Mouse (Mus musculus): ENCODE measurements around the gene Pcsk2. TPM values are rescaled to one million over a fixed set of nuclear protein-coding genes. Genes with fewer than 3 reads are reported as not detected.

Gene Pcsk2
- total RNA-seq, 1 experiment: 0.27 TPM

- Histone ChIP-seq H3K27ac (ENCODE audit: insufficient read depth, low read depth, low read length, poor library complexity, severe bottlenecking) (no peak overlapping the region), H3K9ac (ENCODE audit: insufficient read depth, low read depth, low read length, poor library complexity, severe bottlenecking) (no peak overlapping the region), H3K36me3 (ENCODE audit: control insufficient read depth, insufficient read depth, low read length, poor library complexity, severe bottlenecking) (no peaks in the 10 kb centered on the region), H3K4me1 (ENCODE audit: control insufficient read depth in 2 of 2, insufficient read depth in 2 of 2, low read length in 2 of 2, poor library complexity in 1 of 2) (0 out of 4 replicates have a peak, but pooled peaks cover 0 to 2% of the 10 kb centered on the region in 2 experiments), H3K9me3 (ENCODE audit: control insufficient read depth, insufficient read depth, low read depth, low read length) (no peaks in the 10 kb centered on the region), H3K4me3 (ENCODE audit: insufficient read depth in 1 of 2, low read depth in 1 of 2, low read length in 2 of 2, poor library complexity in 1 of 2, severe bottlenecking in 1 of 2) (no peak overlapping the region)
- peak; percentile 47 for DNase-seq (ENCODE audit: low read depth, low spot score)
- no peak for TF ChIP-seq ZNF384 (IDR thresholded peaks at IDR 0.05; ENCODE audit: low read depth, low read length)
- no peak for TF ChIP-seq MAFK (IDR thresholded peaks at IDR 0.05; ENCODE audit: insufficient read depth, low read depth, low read length)
- no peak for TF ChIP-seq ZC3H11A (IDR thresholded peaks at IDR 0.05; ENCODE audit: borderline replicate concordance, low read depth, low read length)
- no peak for TF ChIP-seq CHD2 (IDR thresholded peaks at IDR 0.05; ENCODE audit: low read depth, low read length)
- TF ChIP-seq HCFC1 (IDR thresholded peaks at IDR 0.05; ENCODE audit: borderline replicate concordance, insufficient read depth, low read length): no peak
- in situ Hi-C loops (cut with MboI; ENCODE audit: low sequenced_read_pairs in 2 of 2, unreplicated experiment in 2 of 2): no loop called here
These were observed 163.3 kb downstream of the Pcsk2 start for GRCm38 (mm10) chr2:143709249-143709648.

GRCm38 (mm10) chr2:143709979-143710378 lies 164.0 kb downstream of the Pcsk2 start:
- Histone ChIP-seq H3K9ac (ENCODE audit: insufficient read depth, low read depth, low read length, poor library complexity, severe bottlenecking) (no peak overlapping the region), H3K36me3 (ENCODE audit: control insufficient read depth, insufficient read depth, low read length, poor library complexity, severe bottlenecking) (no peaks in the 10 kb centered on the region), H3K27ac (ENCODE audit: insufficient read depth, low read depth, low read length, poor library complexity, severe bottlenecking) (no peak overlapping the region), H3K9me3 (ENCODE audit: control insufficient read depth, insufficient read depth, low read depth, low read length) (no peaks in the 10 kb centered on the region), H3K4me3 (ENCODE audit: insufficient read depth in 1 of 2, low read depth in 1 of 2, low read length in 2 of 2, poor library complexity in 1 of 2, severe bottlenecking in 1 of 2) (no peak overlapping the region), H3K4me1 (ENCODE audit: control insufficient read depth in 2 of 2, insufficient read depth in 2 of 2, low read length in 2 of 2, poor library complexity in 1 of 2) (0 out of 4 replicates have a peak, but pooled peaks cover 0 to 2% of the 10 kb centered on the region in 2 experiments)
- in situ Hi-C loops (cut with MboI; ENCODE audit: low sequenced_read_pairs in 2 of 2, unreplicated experiment in 2 of 2): no loop called here
- TF ChIP-seq ZC3H11A (IDR thresholded peaks at IDR 0.05; ENCODE audit: borderline replicate concordance, low read depth, low read length) (no peak), CHD2 (IDR thresholded peaks at IDR 0.05; ENCODE audit: low read depth, low read length) (no peak), HCFC1 (IDR thresholded peaks at IDR 0.05; ENCODE audit: borderline replicate concordance, insufficient read depth, low read length) (no peak), MAFK (IDR thresholded peaks at IDR 0.05; ENCODE audit: insufficient read depth, low read depth, low read length) (no peak), ZNF384 (IDR thresholded peaks at IDR 0.05; ENCODE audit: low read depth, low read length) (no peak)
- no peak for DNase-seq (ENCODE audit: low read depth, low spot score)

- no peak overlapping the region for H3K4me3 ChIP-seq (ENCODE audit: insufficient read depth in 1 of 2, low read depth in 1 of 2, low read length in 2 of 2, poor library complexity in 1 of 2, severe bottlenecking in 1 of 2)
- TF ChIP-seq ZC3H11A (IDR thresholded peaks at IDR 0.05; ENCODE audit: borderline replicate concordance, low read depth, low read length) (no peak), HCFC1 (IDR thresholded peaks at IDR 0.05; ENCODE audit: borderline replicate concordance, insufficient read depth, low read length) (no peak), MAFK (IDR thresholded peaks at IDR 0.05; ENCODE audit: insufficient read depth, low read depth, low read length) (no peak), CHD2 (IDR thresholded peaks at IDR 0.05; ENCODE audit: low read depth, low read length) (no peak), ZNF384 (IDR thresholded peaks at IDR 0.05; ENCODE audit: low read depth, low read length) (no peak)
- in situ Hi-C loops (cut with MboI; ENCODE audit: low sequenced_read_pairs in 2 of 2, unreplicated experiment in 2 of 2): no loop called here
- H3K27ac ChIP-seq (ENCODE audit: insufficient read depth, low read depth, low read length, poor library complexity, severe bottlenecking): no peak overlapping the region
- H3K36me3 ChIP-seq (ENCODE audit: control insufficient read depth, insufficient read depth, low read length, poor library complexity, severe bottlenecking): no peaks in the 10 kb centered on the region
- H3K4me1 ChIP-seq (ENCODE audit: control insufficient read depth in 2 of 2, insufficient read depth in 2 of 2, low read length in 2 of 2, poor library complexity in 1 of 2): 0 out of 4 replicates have a peak, but pooled peaks cover 0 to 2% of the 10 kb centered on the region in 2 experiments
- no peaks in the 10 kb centered on the region for H3K9me3 ChIP-seq (ENCODE audit: control insufficient read depth, insufficient read depth, low read depth, low read length)
- no peak overlapping the region for H3K9ac ChIP-seq (ENCODE audit: insufficient read depth, low read depth, low read length, poor library complexity, severe bottlenecking)
- no peak for DNase-seq (ENCODE audit: low read depth, low spot score)
These were observed 165.9 kb downstream of the Pcsk2 start for GRCm38 (mm10) chr2:143711886-143712285.

GRCm38 (mm10) chr2:143712901-143713300 lies 166.9 kb downstream of the Pcsk2 start:
- 0 out of 4 replicates have a peak, but pooled peaks cover 0 to 2% of the 10 kb centered on the region in 2 experiments for H3K4me1 ChIP-seq (ENCODE audit: control insufficient read depth in 2 of 2, insufficient read depth in 2 of 2, low read length in 2 of 2, poor library complexity in 1 of 2)
- no peak overlapping the region for H3K9ac ChIP-seq (ENCODE audit: insufficient read depth, low read depth, low read length, poor library complexity, severe bottlenecking)
- TF ChIP-seq CHD2 (IDR thresholded peaks at IDR 0.05; ENCODE audit: low read depth, low read length) (no peak), HCFC1 (IDR thresholded peaks at IDR 0.05; ENCODE audit: borderline replicate concordance, insufficient read depth, low read length) (no peak), MAFK (IDR thresholded peaks at IDR 0.05; ENCODE audit: insufficient read depth, low read depth, low read length) (0 out of 2 replicates have a peak, but pooled peaks have one; percentile 17), ZNF384 (IDR thresholded peaks at IDR 0.05; ENCODE audit: low read depth, low read length) (no peak), ZC3H11A (IDR thresholded peaks at IDR 0.05; ENCODE audit: borderline replicate concordance, low read depth, low read length) (no peak)
- no peaks in the 10 kb centered on the region for H3K36me3 ChIP-seq (ENCODE audit: control insufficient read depth, insufficient read depth, low read length, poor library complexity, severe bottlenecking)
- H3K4me3 ChIP-seq (ENCODE audit: insufficient read depth in 1 of 2, low read depth in 1 of 2, low read length in 2 of 2, poor library complexity in 1 of 2, severe bottlenecking in 1 of 2): no peak overlapping the region
- H3K27ac ChIP-seq (ENCODE audit: insufficient read depth, low read depth, low read length, poor library complexity, severe bottlenecking): no peak overlapping the region
- in situ Hi-C loops (cut with MboI; ENCODE audit: low sequenced_read_pairs in 2 of 2, unreplicated experiment in 2 of 2): no loop called here
- DNase-seq (ENCODE audit: low read depth, low spot score): no peak
- no peaks in the 10 kb centered on the region for H3K9me3 ChIP-seq (ENCODE audit: control insufficient read depth, insufficient read depth, low read depth, low read length)

All from ES-E14 (cell line).